Mouse (Mus musculus): Measurements from ENCODE around the gene Ublcp1. TPM values are rescaled to one million over a fixed set of nuclear protein-coding genes. Genes with fewer than 3 reads are reported as not detected.
A peak's percentile ranks its signal among the peaks of the same experiment; 100 is the strongest.

Ublcp1 gene
- polyA plus RNA-seq (2016; fragmentation: Nextera tagmentation; extraction: Ambion mirVana): 58.5 and 72.0 TPM in 2 replicates

GRCm38 (mm10) chr11:44470432-44471336, at the start of gene Ublcp1:
TSS of gene Ublcp1 (minus strand) at chr11:44470498.
- no peaks in the 10 kb centered on the region for H3K9me3 ChIP-seq
- peak; percentile 92 for DNase-seq (ENCODE audit: low spot score)
- under 1% methylated on average over 54 of the region's 54 CpGs for WGBS
- H3K4me3 ChIP-seq: peak within 1 kb of the TSS; percentile 94
- H3K27me3 ChIP-seq (ENCODE audit: insufficient read depth, poor library complexity, severe bottlenecking): no peaks in the 10 kb centered on the region
- H3K27ac ChIP-seq: peak within 1 kb of the TSS; percentile 94
- peaks cover under 1% of the 10 kb centered on the region; the same call in 1 of the 2 replicates for H3K36me3 ChIP-seq
- peaks cover 22% of the 10 kb centered on the region for H3K4me1 ChIP-seq (replicated peaks)

DNA sequence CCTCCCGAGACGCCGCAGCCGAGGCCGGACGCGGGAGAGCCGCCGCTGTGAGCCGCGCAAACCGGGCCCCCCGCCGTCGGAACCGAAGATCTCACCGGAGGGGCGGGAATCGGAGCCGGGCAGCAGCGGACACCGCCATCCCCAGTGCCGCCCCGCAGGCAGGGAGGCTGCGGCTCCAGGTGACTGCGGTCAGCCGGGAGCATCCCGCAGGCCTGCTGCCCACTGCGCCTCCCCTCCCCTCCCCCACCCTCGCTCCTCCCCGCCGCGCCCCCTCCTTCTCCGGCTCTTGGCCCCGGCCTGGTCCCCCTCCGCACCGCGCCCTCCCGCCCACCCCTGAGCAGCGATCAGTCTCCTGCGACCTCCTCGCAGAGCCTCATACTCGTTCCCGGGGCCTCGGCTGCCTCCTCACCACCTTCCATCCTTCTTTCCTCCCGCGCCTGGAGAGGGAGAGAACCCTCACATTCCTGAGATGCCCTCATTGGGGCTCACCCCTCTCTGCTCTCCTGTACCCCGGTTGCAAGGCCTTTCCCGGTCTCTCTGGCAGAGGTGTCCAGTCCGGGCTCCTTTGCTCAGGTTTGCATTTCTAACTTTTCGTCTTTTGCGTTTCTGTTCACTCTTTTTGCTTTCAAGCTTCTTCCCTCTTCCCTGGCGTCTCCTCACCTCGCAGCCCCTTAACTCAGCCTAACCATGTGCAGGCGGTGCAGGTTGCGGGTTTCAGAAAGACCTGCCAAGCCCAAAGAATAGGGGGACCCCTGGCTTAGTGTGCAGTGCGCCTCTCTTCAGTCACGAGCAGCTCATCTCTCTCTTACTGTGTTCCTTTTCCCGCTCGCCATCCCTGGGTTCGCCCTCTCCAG, 49.0 kb upstream of the Ublcp1 start:
- Histone ChIP-seq H3K27ac (peak overlapping the region; percentile 100), H3K9me3 (no peaks in the 10 kb centered on the region), H3K4me1 (replicated peaks) (peaks cover 30% of the 10 kb centered on the region), H3K36me3 (peaks cover 10% of the 10 kb centered on the region; the same call in 1 of the 2 replicates), H3K27me3 (ENCODE audit: insufficient read depth, poor library complexity, severe bottlenecking) (no peaks in the 10 kb centered on the region), H3K4me3 (peak overlapping the region; percentile 97)
- under 1% methylated on average over 54 of the region's 61 CpGs for WGBS
- DNase-seq (ENCODE audit: low spot score): peak; percentile 72

DNA sequence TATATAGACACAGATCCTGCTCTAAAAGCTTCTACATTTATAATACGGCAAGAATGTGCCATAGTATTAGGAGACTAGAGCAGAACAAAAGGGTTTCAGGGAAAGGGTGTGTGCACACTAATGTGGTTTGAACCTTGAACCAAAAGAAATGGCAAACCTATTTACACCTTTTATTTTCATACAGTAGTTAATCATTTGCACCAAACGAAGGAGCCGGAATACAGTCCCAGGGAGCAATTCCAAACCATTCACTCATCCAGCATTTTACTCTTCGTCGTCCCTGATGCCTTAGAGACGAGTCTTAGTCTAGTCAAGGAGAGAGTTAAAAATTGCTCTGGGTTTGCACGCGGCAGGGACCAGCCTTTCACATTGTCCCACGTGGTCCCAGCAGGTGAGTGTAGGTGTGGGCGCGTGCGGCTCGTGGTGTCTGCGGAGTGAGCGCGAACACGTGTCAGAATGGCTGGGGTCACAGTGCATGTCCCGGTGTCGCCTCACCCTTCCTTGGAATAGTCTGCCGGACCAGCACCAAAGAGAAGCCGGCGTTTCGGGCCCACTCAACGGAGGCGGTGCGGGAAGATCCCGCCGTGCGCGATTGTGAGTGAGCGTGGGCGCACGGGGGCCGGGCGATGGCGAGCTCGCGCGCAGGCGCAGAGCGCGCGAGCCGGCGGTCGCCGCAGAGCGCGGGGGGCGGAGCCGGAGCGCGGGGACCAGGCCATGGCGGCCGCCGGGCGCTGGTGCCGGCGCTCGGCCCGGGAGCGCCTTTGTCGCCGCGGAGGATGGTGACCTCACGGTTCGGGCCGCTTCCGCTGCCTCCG, 48.2 kb upstream of the Ublcp1 start, which contains the start of gene Rnf145:
TSS of gene Rnf145 (plus strand) at position 684 of the 815 bp plus-strand sequence.
- DNase-seq (ENCODE audit: low spot score): no peak

DNA sequence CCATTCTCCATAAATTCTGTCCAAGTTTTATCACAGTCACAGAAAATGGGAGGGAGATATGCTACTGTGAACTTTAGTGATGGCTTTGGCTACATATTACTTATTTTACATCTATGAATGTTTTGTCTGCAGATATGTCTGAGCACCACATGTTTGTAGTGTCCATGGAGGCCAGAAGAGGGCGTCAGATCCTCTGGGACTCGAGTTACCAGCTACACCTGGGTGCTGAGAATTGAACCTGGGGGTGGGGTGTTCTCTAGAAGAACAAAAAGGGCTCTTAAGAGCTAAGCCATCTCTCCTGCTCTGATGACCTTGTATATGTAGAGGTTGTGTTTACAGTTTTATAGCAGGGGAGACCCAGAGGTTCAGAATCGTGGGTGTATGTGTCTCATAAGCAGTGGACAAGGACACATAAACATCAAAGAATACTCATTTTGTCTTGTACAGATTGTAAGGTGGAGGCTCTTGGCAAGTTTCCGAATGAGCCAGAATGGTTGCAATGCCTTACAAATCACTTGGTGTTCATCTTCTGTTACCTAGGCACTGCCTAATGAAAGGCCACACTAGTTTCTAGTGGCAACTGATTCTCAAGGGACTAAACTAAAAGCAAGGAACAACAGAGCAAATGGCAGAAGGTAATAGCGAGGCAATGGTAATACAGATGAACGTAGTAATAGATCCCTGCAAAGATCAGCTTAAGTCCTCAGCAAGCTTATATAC, 47.4 kb upstream of the Ublcp1 start:
- Histone ChIP-seq H3K4me1 (replicated peaks) (peaks cover 30% of the 10 kb centered on the region), H3K4me3 (peak overlapping the region; percentile 97), H3K27me3 (ENCODE audit: insufficient read depth, poor library complexity, severe bottlenecking) (no peaks in the 10 kb centered on the region), H3K9me3 (no peaks in the 10 kb centered on the region), H3K36me3 (no peaks in the 10 kb centered on the region), H3K27ac (peak overlapping the region; percentile 100)
- no peak for DNase-seq (ENCODE audit: low spot score)
- 49% methylated on average over 6 of the region's 6 CpGs for WGBS

More for the DNA sequence above, 48.2 kb upstream of the Ublcp1 start, which contains the start of gene Rnf145:
- H3K27ac ChIP-seq: peak within 1 kb of the TSS; percentile 100
- H3K36me3 ChIP-seq: 0 out of 2 replicates have a peak, but pooled peaks cover 4% of the 10 kb centered on the region
- H3K9me3 ChIP-seq: no peaks in the 10 kb centered on the region
- H3K4me3 ChIP-seq: peak within 1 kb of the TSS; percentile 97
- peaks cover 30% of the 10 kb centered on the region for H3K4me1 ChIP-seq (replicated peaks)
- H3K27me3 ChIP-seq (ENCODE audit: insufficient read depth, poor library complexity, severe bottlenecking): no peaks in the 10 kb centered on the region
- under 1% methylated on average over 70 of the region's 70 CpGs for WGBS

DNA sequence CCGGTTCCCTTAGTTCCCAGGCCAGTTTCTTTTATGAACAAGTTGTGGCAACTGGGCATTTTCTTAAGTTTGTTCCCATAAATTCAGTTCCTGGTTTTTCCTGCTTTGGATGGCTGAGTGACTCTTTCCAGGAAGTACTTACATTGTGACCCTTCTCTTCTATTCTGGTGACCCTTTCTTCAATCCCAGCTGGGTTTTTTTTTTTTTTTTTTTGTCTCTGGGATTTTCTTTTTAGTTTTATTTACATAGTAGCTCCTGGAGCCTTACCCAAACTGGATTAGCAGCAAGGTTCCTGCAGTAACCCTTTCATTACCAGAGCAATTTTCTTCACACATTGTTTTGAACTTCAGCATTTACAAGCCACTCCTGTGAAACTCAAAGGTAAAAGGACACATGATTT, 46.1 kb upstream of the Ublcp1 start:
- Histone ChIP-seq H3K27me3 (ENCODE audit: insufficient read depth, poor library complexity, severe bottlenecking) (no peaks in the 10 kb centered on the region), H3K4me3 (no peak overlapping the region), H3K4me1 (replicated peaks) (peaks cover 25% of the 10 kb centered on the region), H3K36me3 (no peaks in the 10 kb centered on the region), H3K27ac (no peak overlapping the region), H3K9me3 (no peaks in the 10 kb centered on the region)
- WGBS: 26% methylated on average over 1 of the region's 1 CpGs
- DNase-seq (ENCODE audit: low spot score): no peak

- DNase-seq (ENCODE audit: low spot score): no peak
- H3K4me1 ChIP-seq (replicated peaks): peaks cover 16% of the 10 kb centered on the region
- no peaks in the 10 kb centered on the region for H3K9me3 ChIP-seq
- WGBS: 67% methylated on average over 2 of the region's 2 CpGs
- H3K36me3 ChIP-seq: no peaks in the 10 kb centered on the region
- no peaks in the 10 kb centered on the region for H3K27me3 ChIP-seq (ENCODE audit: insufficient read depth, poor library complexity, severe bottlenecking)
- no peak overlapping the region for H3K4me3 ChIP-seq
- H3K27ac ChIP-seq: no peak overlapping the region
These were observed 44.4 kb upstream of the Ublcp1 start for GRCm38 (mm10) chr11:44514666-44515065.

- Histone ChIP-seq H3K4me3 (no peak overlapping the region), H3K4me1 (replicated peaks) (peaks cover 9% of the 10 kb centered on the region), H3K36me3 (no peaks in the 10 kb centered on the region), H3K27me3 (ENCODE audit: insufficient read depth, poor library complexity, severe bottlenecking) (no peaks in the 10 kb centered on the region), H3K27ac (no peak overlapping the region), H3K9me3 (no peaks in the 10 kb centered on the region)
- WGBS: 72% methylated on average over 2 of the region's 2 CpGs
- DNase-seq (ENCODE audit: low spot score): no peak
These were observed 42.7 kb upstream of the Ublcp1 start for GRCm38 (mm10) chr11:44513026-44513422.

DNA sequence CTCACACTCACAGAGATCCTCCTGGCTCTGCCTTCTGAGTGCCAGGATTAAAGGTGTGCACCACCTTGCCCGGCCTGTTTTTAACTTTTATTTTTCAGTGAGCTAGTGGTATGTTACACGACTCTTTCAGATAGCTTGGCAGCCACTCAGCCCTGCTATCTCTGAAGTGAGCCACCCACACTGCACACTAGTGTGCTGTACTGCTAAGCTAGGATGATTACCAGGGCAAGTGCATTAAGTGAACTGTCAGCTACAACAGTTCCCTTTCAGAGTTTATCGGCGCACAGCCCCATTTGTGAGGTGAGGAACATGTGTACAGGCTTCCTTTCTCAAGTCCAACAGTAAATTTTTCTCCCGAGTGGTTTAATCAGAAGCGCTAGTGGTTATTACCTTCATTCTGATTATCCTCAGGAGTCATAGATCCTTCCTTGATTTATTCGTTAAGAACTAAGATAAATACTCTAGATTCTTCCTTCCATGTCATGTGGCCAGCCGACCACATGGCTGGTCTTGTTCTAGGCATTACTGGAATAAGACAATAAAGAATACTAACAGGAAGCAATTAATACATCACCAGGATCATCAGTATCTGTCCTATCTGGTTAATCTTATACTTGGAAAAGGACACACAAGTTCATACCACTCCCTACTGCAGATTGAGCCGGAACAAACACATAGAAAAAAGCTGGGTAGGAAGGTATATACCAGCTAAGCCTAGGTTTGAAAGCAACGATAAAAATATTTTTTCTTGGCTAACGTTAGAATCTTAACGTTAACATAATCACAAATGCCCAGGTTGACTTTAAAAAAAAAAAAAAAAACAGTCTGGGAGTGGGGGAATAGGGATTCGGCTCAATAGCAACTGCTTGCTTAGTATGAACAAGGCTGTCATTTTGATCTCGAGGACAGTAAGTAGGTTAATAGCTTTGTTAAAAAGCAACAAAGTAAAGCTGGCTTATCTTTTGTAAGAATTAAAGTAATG, 42.0 kb upstream of the Ublcp1 start:
- no peaks in the 10 kb centered on the region for H3K27me3 ChIP-seq (ENCODE audit: insufficient read depth, poor library complexity, severe bottlenecking)
- DNase-seq (ENCODE audit: low spot score): no peak
- no peaks in the 10 kb centered on the region for H3K36me3 ChIP-seq
- WGBS: 85% methylated on average over 14 of the region's 14 CpGs
- no peak overlapping the region for H3K4me3 ChIP-seq
- 0 out of 2 replicates have a peak, but pooled peaks cover 4% of the 10 kb centered on the region for H3K4me1 ChIP-seq (replicated peaks)
- H3K9me3 ChIP-seq: no peaks in the 10 kb centered on the region
- no peak overlapping the region for H3K27ac ChIP-seq

DNA sequence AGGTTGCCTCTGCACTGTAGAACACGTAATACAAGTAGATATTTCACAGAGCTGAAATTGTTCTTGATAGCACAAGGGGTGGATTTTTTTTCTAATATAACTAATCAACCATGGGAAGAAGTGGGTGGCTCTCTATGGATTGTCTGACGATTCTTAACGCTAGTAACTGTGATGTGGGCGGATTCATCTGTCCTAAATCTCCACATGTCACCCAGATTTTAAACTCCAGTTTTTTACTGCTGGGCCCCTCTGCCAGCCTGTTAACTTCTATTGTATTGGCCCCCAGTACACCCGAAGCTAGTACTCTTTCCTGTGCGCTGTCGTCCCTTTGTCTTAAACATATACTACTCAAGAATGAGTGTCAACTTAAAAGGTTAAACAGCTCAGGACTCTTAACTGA, 40.1 kb upstream of the Ublcp1 start:
- H3K36me3 ChIP-seq: no peaks in the 10 kb centered on the region
- no peaks in the 10 kb centered on the region for H3K9me3 ChIP-seq
- 83% methylated on average over 7 of the region's 7 CpGs for WGBS
- H3K4me1 ChIP-seq (replicated peaks): no peaks in the 10 kb centered on the region
- no peak overlapping the region for H3K4me3 ChIP-seq
- no peak overlapping the region for H3K27ac ChIP-seq
- no peak for DNase-seq (ENCODE audit: low spot score)
- H3K27me3 ChIP-seq (ENCODE audit: insufficient read depth, poor library complexity, severe bottlenecking): no peaks in the 10 kb centered on the region

DNA sequence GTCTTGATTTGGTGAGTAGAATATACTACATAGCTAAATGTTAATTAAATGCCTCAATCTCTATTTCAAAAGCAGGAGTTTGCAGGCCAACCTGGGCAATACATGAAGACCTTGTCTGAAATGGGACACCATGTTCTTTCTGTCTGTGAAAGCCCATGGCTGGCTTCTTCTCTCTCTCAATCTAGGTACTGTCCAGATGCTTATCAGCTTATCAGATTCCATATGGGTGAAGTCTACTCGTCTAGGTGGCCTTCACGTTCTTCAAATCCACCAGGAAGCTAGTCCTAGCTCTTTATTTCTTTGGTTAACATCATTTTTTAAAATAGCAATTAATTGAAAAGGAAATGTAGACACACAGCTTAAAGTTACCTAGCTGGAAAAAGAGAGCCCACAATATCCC, 39.6 kb upstream of the Ublcp1 start:
- H3K27ac ChIP-seq: no peak overlapping the region
- H3K4me3 ChIP-seq: no peak overlapping the region
- WGBS: 90% methylated on average over 2 of the region's 2 CpGs
- no peak for DNase-seq (ENCODE audit: low spot score)
- H3K36me3 ChIP-seq: no peaks in the 10 kb centered on the region
- no peaks in the 10 kb centered on the region for H3K4me1 ChIP-seq (replicated peaks)
- H3K27me3 ChIP-seq (ENCODE audit: insufficient read depth, poor library complexity, severe bottlenecking): no peaks in the 10 kb centered on the region
- no peaks in the 10 kb centered on the region for H3K9me3 ChIP-seq

GRCm38 (mm10) chr11:44508876-44509275, 38.6 kb upstream of the Ublcp1 start:
- 79% methylated on average over 4 of the region's 4 CpGs for WGBS
- Histone ChIP-seq H3K4me3 (no peak overlapping the region), H3K4me1 (replicated peaks) (no peaks in the 10 kb centered on the region), H3K27ac (no peak overlapping the region), H3K36me3 (no peaks in the 10 kb centered on the region), H3K9me3 (no peaks in the 10 kb centered on the region), H3K27me3 (ENCODE audit: insufficient read depth, poor library complexity, severe bottlenecking) (no peaks in the 10 kb centered on the region)
- no peak for DNase-seq (ENCODE audit: low spot score)
